Comparison of ENCODE assay signal across 1 mouse cellular context in genomic region chr4:105735116-105735515, GRCm38 (mm10). TPM values are rescaled to one million over a fixed set of nuclear protein-coding genes. Genes with fewer than 3 reads are reported as not detected.
"Had no signal": no experiment of that assay in that cellular context is flagged by ENCODE, and none has a peak within 500 bp of the region (broad histone marks: within the 10 kb centered on the region; RNA-seq: fewer than 3 reads in every experiment).

No protein-coding gene starts in this region.

RNA-seq across cellular contexts. Expression of gene Gm12728, which starts 54.6 kb away (rescaled TPM):
- total RNA-seq: neutrophil, adult 5-6 weeks had no signal
